Mouse (Mus musculus) layer of hippocampus, adult 11-12 months (tissue): ENCODE measurements at regions not wholly inside any gene's neighbourhood (a gene's known extent, or its start where the extent isn't known, plus 50 kb on each side); places are given as distances from the start of the nearest gene placed in this dataset.

ENCODE experiments used
- DNase-seq: peaks from one replicate; pipeline ENCODE4 v3.0.0; 2022; ENCODE audit warnings: low spot score

DNA sequence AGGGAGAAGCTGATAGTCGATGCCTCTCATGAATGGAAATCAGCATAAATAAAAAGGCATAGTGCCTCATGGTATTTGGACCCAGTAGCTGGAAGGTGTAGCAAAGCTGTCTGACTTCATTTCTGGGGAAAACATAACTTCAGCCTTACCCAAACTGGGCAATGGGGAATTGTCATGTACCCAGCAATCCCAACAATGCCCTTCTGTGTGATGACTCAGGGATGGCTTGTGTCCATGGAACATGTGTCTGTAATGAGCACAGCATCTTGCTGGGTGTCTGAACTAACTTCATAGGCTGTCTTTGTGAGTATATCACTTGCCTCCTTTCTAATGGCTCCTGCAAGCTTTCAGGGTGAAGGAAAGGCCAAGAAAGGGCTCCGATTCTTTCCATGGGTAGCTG, 140.3 kb downstream of the Bod1 start:
- peak; percentile 7 for DNase-seq

DNA sequence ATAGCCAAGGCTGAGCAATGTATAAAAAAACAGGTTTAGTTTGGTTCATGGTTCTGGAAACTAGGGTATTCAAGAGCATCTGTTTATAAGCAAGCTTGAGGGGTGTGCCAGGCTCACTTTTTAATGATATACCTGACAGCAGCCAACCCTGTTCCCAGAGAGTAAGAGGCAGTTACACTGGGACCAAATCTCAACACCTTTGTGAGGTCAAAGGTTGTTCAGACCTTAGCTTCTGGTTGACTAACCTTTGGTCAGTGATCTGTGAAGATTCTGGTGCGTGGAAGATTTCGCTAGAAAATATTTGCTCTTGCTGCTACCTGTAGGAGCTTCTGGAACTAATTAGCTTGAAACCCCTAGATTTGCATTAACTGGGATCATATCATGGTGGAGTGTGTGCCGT, 140.8 kb downstream of the Bod1 start:
- DNase-seq = no peak

DNA sequence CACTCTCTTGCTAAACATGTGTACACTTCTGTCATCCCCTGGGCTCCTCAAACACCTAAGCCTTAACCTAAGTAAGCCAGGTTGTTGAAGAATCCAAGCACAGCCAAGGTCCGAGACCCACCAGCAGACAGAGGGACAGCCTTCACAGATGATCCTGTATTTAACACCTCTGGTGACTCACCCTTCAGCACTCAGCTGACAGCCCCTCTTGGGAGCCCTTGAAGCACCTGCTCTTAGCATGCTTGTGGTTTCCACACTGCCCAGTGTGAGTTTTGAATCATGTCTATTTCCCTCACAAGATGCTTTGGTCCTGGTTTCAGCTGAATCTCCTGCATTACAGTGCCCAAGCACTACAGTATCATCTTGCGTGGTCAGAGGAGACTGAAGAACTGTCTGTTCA, 142.0 kb downstream of the Bod1 start:
- DNase-seq = no peak

DNA sequence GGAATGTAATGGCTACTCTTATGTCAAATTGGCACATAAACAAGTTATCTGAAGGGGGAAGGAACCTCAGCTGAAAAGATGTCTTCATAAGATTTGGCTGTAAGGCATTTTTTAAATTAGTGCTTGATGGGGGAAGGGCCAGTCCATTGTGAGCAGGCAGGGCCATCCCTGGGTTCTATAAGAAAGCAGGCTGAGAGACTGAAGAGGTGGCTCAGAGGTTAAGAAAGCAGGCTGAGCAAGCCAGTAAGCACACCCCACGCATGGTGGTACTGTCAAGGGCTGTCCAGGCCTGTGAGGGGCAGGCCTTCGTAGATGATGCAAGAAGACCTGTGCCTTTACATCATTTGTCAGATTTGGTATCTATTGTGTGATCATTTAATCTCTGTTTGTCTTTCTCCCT, 147.0 kb downstream of the Bod1 start:
- no peak for DNase-seq

DNA sequence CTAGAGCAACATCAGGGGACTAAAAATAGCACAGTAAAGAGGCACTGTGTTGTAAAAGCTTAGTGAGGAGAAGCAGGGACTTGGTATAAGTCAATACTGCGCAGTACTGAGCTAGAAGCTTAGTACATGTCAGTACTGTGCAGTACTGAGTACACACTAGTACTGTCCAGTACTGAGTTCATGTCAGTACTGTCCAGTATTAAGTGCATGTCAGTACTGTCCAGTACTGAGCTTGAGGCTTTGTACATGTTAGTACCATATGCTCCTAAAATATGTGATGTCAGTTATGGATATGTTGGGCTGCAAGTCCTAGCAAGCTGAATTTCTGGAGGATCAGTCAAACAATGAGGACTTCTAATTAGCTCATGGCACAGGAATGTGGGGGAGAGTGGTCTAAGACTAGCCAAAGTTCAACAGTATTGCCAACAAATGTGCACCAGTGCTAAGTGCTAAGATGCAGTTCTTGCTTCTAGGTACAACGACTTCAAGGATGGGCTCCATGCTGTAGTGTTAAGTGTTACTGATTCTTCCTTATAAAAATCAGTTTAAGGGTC, 147.5 kb downstream of the Bod1 start:
- no peak for DNase-seq

DNA sequence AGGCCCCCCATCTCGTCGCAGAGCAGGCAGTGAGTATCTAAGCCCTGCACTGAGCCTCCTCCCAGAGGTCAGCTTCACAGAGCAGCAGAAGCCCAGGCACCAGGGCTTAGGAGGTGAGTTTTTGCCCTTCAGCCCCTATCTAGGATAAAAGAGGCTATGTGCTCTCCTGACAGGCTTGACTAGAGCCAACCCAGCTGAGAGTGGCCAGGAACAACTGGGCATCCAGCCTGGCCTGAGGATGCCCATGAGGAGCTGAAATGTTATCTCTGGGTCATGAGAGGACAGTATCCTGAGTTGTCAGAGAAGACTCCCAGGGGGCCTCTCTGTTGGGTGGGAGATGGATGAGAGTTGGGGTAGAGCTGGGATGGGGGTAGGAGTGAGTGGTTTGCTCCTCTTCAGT, 149.6 kb downstream of the Bod1 start:
- DNase-seq = no peak

DNA sequence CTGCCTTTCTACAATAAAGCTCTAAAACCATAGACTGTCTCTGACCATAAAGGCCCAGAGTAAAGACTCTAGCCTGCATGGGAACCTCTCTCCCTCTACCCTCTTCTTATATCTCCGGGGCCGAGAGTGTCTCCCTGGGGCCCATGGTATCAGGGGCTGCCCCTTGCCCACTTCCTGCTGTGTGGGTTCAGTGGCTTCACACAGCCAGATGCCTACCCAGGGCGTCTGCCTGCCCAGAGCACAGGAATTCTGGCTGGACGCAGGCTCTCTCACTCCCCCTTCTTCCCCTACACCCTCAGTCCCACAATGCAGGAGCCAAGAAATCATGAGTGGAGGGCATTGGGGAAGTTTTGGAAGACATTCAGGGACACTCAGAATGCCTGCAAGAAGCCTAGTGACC, 150.8 kb downstream of the Bod1 start:
- no peak for DNase-seq

DNA sequence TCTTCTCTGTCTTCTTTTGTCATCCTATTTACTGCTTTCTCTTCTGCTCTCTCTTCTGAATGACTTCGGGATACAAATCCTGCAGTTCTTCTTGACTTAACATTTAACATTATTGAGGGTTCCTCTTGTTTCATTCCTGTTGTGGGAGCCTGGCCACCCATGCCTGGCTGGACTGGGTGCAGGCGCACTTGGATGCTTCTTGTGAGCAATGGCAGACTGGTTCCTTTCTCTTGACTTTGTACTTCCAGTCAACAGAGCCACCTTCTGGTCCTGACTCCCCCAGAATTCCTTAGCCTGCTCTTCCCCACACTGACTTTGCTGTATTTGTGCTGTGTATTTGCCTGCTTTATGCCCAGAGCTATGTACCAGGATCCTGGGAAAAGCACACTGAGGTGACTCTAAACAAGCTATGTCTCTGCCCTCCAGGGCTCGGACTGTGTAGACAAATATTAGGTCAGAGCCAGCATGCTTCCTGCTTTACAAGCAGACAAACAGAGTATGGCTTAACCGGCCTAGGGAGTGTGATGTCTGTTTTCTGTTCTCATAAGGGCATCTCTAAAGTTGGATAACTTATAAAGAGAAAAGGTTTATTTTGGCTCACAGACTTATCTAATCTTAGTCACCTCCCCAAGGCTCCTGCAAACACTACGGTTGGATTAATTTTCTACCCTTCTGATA, 133.5 kb upstream of the Stc2 start:
- DNase-seq = no peak

DNA sequence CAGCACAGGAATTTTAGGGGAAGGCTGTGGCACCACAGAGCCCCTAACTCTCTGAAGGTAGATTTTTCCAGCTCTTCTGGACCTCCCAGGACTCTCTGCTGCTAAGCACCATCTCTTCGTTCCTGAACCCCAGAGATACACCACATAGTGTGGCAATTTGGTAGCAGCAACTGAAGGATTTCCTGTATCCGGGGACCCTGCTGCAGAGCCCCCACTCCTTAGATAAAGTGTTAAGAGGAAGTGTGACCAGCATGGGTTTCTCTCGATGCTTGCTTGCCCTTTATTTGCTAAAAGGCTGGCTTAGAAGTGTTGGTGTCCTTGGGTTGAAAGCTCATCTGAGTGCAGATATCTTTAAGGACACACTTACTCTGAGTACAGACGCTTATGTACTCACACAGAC, 115.6 kb upstream of the Stc2 start:
- DNase-seq = no peak

DNA sequence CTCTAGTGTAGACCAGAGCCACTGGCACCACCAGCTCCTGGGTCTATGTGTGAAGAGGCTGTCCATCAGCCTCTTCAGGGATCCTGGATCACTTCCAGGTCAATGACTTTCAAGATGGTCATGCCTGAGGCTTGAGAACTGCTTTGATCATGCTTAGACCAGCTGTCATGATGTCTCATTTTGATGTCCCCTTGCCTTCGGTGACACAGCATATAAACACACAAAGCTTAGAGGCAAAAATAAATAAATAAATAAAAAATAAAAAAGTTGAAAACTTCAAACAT, 111.1 kb upstream of the Stc2 start:
- no peak for DNase-seq

DNA sequence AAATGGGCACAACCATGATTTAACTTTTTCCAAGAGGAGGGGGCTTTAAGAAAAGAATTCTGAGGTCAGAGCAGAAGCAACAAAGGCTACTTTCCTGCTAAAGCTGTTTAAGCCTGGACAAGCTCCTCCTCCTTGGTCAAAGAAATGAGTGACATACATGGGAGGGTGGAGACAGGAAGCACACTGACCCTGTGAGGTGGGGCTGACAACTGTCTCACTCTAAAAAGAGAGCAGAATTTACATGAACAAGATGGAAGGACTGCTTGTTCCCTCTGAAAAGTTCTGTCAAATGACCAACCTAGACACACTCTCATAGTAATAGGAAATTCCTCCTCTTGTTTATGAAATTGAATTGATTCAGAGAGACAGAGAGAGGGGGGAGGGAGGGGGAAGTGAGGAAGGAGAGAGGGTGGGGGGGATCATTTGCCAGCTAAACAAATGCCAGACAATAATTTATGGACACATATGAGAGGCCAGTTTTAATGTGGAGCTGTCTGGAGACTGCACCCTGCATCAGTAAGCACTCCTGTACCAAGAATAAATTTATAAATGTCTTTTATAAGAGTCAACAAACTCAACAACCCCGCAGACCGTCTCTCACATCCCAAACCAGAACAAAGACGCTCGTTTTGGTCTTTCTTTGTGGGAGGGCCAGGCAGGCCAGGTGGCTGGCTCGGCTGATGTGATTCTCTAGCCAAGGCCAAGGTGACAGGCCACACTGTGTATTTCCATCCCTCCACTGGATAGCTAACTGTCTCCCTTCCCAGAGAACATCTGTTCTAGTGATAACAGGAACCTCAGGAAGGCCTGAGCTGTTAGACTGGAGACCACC, 110.6 kb upstream of the Stc2 start:
- DNase-seq = no peak

DNA sequence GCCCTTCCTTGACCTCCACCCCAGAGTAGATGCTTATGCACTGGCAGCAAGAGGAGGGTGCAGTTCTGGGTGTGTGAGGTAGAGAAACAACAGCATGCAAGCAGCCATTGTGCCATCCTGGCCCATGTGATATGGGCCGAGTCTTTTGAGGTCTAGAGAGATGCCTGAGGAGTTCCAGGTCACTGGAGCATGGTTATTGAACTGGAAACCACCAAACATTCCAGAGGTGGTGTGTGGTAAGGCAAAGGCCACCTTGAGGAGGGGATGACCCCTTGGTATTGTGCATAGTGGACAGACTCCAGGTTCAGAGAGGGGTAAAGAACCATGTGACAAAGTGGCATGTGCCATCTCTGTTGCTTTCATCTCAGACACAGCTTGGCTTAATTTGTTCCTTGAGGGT, 107.9 kb upstream of the Stc2 start:
- DNase-seq = no peak

DNA sequence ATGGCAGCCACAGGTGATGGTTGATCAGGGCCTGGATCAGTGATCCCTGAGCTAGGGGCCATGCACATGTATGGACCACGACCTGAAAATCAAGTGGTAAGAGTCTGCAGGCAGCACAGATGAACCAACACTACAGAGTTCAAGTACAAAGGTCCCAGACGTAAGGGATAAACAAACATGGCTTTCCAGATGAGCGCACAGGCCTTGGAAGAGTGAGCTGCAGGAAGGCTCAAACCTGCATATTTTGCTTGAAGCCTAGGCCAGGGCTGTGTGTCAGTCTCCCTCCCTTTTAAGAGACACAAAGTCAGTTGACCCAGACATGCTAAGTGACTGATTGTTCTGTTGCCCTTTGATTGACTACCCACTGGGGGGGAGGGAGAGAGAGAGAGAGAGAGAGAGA, 107.2 kb upstream of the Stc2 start:
- DNase-seq = no peak

DNA sequence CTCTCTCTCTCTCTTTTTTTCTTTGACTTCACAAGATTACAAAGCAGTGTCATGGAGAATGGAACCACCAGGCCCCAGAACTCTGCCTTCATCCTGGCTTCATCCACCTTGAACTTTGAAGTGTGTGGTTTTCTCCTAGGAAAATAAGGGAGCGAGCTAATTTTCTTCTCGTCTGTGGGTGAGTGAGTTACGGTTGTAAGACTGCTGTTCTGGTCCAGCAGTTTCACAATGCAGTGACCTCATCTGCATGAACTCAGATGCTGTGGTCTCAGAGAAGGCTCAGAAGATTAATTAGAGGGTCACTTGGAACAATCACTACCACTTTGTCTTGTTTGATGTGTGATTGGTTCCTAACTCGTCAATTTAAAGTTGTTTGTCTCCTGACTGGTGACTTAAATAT, 103.1 kb upstream of the Stc2 start:
- no peak for DNase-seq

DNA sequence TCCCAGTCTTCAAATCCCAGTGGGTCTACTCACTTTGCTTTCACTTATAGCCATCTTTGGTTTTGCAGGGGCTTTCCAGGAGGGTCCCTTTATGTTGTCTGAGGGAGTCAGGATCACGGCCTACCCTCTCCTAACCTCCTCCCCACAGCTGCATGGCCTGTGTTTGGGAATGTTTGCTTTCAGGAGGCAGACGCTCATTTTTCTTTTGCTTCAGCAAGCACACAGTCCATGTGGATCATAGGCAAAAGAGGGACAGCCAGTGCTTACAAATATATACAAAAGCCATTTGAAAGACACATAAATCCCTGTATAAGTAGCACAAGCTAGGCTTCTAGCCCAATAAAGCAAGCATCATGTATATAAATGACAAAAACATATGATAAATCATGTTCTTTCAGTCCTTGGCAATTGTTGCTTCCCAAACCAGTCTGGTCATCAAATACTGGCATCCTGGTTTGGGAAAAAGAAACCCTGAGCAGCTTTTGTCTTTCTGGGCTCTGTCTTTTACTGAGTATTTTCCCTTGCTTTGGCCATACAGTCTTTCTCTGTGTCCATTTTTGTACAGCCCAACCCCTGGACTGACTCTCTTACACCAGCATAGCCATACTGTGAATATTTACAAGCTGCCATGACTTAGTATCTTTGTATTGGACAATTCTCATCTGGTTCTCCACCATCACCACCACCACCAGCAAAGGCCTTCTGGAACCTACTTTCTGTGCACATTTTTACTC, 101.0 kb upstream of the Stc2 start:
- no peak for DNase-seq

DNA sequence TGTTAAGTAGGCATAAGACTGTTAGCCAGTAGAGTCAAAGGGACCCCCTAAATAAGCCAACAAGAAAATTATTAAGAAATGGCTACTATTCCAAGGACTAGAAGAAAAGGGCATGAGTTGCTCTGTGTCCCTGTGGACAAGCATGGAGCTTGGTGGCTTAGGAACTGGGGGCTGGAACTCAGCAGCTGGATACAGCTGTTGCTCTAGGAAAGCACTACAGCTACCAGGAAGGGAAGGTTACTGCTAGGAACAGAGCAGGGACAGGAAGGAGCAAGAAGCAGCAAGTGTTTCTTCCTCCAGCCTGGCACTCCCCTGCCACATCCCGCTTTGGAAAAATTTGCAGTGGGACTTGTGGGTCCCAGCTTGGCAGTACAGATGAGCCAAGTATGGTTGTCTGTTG, 95.0 kb upstream of the Stc2 start:
- no peak for DNase-seq

DNA sequence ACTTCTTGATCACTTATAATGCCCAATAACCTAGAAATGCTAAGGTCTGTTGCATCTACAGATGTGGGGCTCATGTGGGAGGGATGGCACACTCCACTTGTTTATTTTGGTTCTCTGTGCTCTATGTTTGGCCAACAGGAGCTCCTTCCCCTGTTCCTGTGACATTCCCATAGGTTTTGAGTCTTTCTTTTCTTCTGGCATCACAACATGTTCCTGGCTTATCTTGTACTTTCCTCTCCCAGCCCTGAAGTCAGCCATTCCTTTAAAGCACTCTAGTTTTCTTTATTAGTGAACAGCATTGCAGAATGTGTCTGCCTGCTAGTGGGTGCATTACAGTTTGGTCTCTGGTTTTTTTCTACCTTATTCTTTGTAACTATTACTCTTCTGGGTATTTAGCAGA, 92.6 kb upstream of the Stc2 start:
- DNase-seq = no peak

DNA sequence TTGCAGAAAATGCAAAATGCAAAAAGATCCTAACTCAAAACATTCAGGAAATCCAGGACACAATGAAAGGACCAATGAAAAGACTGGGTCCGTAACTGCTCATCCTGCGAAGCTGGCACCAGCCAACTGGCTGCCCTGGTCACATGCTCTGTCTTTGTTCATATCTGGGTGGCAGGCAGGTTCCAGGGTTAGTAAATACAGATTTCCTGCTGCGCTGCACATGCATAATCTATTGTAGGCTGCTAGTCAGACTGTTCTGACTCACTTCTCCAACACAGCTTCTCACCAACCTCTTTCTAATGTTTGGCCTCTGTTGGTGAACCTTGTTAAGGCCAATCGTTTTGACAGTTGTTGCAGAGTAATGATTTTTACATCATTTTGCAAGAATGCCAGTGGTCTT, 92.0 kb upstream of the Stc2 start:
- no peak for DNase-seq

DNA sequence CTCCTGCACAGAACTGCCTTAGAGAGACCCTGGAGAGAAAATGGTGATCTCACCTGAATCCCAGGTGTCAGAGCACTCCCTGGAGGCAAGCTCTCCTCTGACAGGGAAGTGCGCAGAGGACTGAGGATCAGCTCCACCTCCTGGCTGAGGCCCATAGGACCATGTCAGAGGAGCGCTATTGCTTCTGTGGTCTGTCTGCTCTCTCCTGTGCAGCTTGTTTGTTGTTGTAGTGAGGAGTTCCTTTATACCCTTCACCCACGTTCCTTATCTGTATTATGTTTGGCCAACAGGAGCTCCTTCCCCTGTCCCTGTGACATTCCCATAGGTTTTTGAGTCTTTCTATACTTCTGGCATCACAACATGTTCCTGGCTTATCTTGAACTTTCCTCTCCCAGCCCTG, 91.5 kb upstream of the Stc2 start:
- no peak for DNase-seq

DNA sequence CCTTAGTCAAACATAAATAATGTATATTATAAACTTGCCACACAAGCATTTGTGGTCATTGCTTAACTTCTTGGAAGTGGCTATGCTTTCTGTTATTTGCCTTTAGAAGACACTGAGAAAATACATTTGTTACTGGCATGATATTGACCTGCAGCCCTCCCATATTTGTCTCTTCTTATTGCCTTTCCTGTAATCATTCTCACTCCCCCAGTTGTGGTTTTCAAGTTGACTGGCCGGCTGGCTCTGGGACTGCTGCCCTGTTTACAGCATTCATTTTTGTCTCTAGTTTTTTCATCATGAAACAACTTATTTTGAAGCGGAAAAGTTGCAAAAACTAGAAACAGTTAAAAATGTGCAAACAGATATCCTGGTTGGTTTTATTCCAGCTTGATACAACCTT, 57.5 kb upstream of the Stc2 start:
- DNase-seq = no peak
